Mouse (Mus musculus) embryonic stem cell, embryonic (primary cell): ENCODE measurements at regions not wholly inside any gene's neighbourhood (a gene's known extent, or its start where the extent isn't known, plus 50 kb on each side); places are given as distances from the start of the nearest gene placed in this dataset.
"Not testable (repeated sequence)": the region's sequence is repeated elsewhere in the genome, so short reads cannot be mapped to it uniquely, and the experiment has no call there.

ENCODE experiments used
- CTCF ChIA-PET, 4 experiments: fragments of 300-600 bp in 2 of 4; fragments of 350-600 bp in 2 of 4; sonication (Branson Sonifier 250); formaldehyde crosslinking; loops; one replicate each; lab custom pipeline; 2022; ENCODE audit warnings: inconsistent platforms in 2 of 4; lab: Charles Lee
- POLR2A ChIA-PET, 4 experiments: fragments of 300-600 bp in 2 of 4; fragments of 350-600 bp in 2 of 4; sonication (Branson Sonifier 250); formaldehyde crosslinking; loops; one replicate each; lab custom pipeline; 2022; ENCODE audit warnings: antibody characterized with exemption in 4 of 4, inconsistent platforms in 1 of 4; lab: Charles Lee

DNA sequence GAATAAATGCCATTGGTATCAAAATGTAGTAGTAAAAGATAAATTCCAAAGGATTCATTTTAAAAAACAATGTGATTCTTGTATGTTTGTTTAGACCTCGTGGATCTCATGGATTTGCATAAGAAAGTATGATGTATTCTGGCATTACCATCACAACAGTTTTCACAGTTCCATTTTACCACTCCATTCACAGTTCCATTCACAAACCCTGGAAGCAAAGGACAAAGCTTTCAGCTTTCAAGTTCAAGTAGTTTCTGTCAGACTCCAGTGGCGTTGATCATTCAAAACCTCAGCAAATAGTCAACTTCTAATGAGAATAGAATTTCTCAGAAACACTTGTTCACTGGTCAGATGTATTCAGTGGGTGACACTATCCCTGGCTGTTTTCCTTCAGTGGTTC is 1157.9 kb upstream of the Cntn5 start:
- ChIA-PET POLR2A (no interaction called here), CTCF (no interaction called here)

GRCm38 (mm10) chr9:12052429-12052828 is 1147.9 kb upstream of the Cntn5 start:
- POLR2A ChIA-PET, result no interaction called here
- CTCF ChIA-PET, result no interaction called here

GRCm38 (mm10) chr9:12015978-12016377 is 1111.4 kb upstream of the Cntn5 start:
- ChIA-PET POLR2A (no interaction called here), CTCF (no interaction called here)

- POLR2A ChIA-PET, result no interaction called here
- CTCF ChIA-PET, result no interaction called here
Observed at GRCm38 (mm10) chr9:11998580-11998979, 1094.0 kb upstream of the Cntn5 start.

GRCm38 (mm10) chr9:11982102-11982882 is 1077.7 kb upstream of the Cntn5 start:
- ChIA-PET CTCF (no interaction called here), POLR2A (interaction anchor here in 1 of 4 experiments (0.7 kb wide), 1 partner anchor 15 kb away, joined by 7 read pairs; no protein-coding TSS in a partner anchor)

GRCm38 (mm10) chr9:11940691-11941480 is 1036.3 kb upstream of the Cntn5 start:
- CTCF ChIA-PET, result not testable (repeated sequence)
- POLR2A ChIA-PET, result interaction anchor here in 1 of 4 experiments (0.6 to 1.0 kb wide), 2 partner anchors 21 to 164 kb away, joined by 3 to 5 read pairs; no protein-coding TSS in a partner anchor

- ChIA-PET CTCF (no interaction called here), POLR2A (interaction anchor here in 1 of 4 experiments (0.6 to 1.0 kb wide), 2 partner anchors 20 to 22 kb away, joined by 3 to 5 read pairs; no protein-coding TSS in a partner anchor)
Observed at GRCm38 (mm10) chr9:11939851-11940560, 1035.4 kb upstream of the Cntn5 start.

DNA sequence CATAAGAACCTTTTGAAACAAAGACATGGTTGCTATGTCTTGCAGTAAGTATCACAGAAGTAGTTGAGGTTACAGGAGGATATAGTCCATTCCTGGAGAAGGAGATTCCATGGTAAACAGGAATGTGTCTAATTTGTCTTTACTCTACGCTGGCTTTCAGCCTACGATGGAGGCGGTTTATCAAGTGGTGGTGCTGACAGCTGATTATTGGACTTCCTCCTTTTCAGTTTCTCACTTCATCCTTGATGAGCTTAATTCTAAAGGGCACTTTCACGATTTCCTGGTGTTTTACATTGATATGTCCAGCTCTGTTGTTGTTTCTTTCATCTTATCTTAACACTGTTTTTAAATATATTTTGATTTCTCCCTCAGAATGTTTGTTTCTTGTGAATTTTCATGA is 1020.9 kb upstream of the Cntn5 start:
- ChIA-PET CTCF (no interaction called here), POLR2A (no interaction called here)

GRCm38 (mm10) chr9:11923591-11924355 is 1019.2 kb upstream of the Cntn5 start:
- CTCF ChIA-PET, result not testable (repeated sequence)

GRCm38 (mm10) chr9:11920251-11920650 is 1015.7 kb upstream of the Cntn5 start:
- ChIA-PET CTCF (no interaction called here), POLR2A (interaction anchor here in 1 of 4 experiments (0.7 to 1.1 kb wide), 2 partner anchors 12 to 20 kb away, joined by 3 to 5 read pairs; no protein-coding TSS in a partner anchor)

More at GRCm38 (mm10) chr9:11923591-11924355, 1019.2 kb upstream of the Cntn5 start:
- POLR2A ChIA-PET, result not testable (repeated sequence)

DNA sequence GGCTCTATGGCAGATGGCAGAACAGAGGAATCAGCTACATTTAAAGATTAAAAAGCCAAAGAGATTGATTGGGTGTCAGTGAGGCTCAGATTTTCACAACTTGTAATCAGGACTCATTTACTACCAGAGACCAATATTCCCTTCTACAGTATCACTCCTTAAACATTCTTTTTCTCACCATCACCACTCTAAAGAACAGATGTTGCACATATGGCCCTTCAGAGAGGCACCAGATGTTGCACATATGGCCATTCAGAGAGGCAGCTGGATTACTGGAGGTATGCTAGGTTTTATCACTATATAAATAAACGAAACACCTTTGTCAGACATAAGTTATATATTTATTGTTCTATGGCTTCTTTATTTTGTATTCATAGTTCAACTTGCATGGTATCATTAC is 993.7 kb upstream of the Cntn5 start:
- POLR2A ChIA-PET, result interaction anchor here in 1 of 4 experiments (0.6 kb wide), 1 partner anchor 19 kb away, joined by 5 read pairs; no protein-coding TSS in a partner anchor
- CTCF ChIA-PET, result no interaction called here

GRCm38 (mm10) chr9:11885784-11886183 is 981.2 kb upstream of the Cntn5 start:
- CTCF ChIA-PET, result no interaction called here
- POLR2A ChIA-PET, result no interaction called here

- ChIA-PET POLR2A (no interaction called here), CTCF (no interaction called here)
Observed at GRCm38 (mm10) chr9:11872059-11872458, 967.5 kb upstream of the Cntn5 start.

GRCm38 (mm10) chr9:11871489-11871888 is 966.9 kb upstream of the Cntn5 start:
- POLR2A ChIA-PET, result no interaction called here
- CTCF ChIA-PET, result no interaction called here

- CTCF ChIA-PET, POLR2A ChIA-PET: not testable (repeated sequence)
Observed at GRCm38 (mm10) chr9:11848692-11849091, 944.1 kb upstream of the Cntn5 start.
